Mouse (Mus musculus): Measurements from ENCODE around the gene Hemk1. TPM values are rescaled to one million over a fixed set of nuclear protein-coding genes. Genes with fewer than 3 reads are reported as not detected.

Hemk1 gene
- polyA plus RNA-seq, 1 experiment, result 15.3 TPM

GRCm38 (mm10) chr9:107346081-107346480 lies 7.9 kb upstream of the Hemk1 start:
- no peak overlapping the region for H3K4me3 ChIP-seq (ENCODE audit: insufficient read depth, low read length)

GRCm38 (mm10) chr9:107344027-107344426 lies 5.9 kb upstream of the Hemk1 start:
- no peak for TF ChIP-seq POLR2A (IDR thresholded peaks at IDR 0.05; ENCODE audit: borderline replicate concordance, low read depth, low read length)
- no peak for TF ChIP-seq CTCF (IDR thresholded peaks at IDR 0.05; ENCODE audit: low read depth, low read length)
- Histone ChIP-seq H3K4me1 (ENCODE audit: control insufficient read depth, insufficient read depth, low read length) (0 out of 2 replicates have a peak, but pooled peaks cover 3% of the 10 kb centered on the region), H3K4me3 (ENCODE audit: insufficient read depth, low read length) (no peak overlapping the region), H3K27ac (ENCODE audit: insufficient read depth, low read depth, low read length) (no peak overlapping the region)

More at GRCm38 (mm10) chr9:107346081-107346480, 7.9 kb upstream of the Hemk1 start:
- Histone ChIP-seq H3K27ac (ENCODE audit: insufficient read depth, low read depth, low read length) (no peak overlapping the region), H3K4me1 (ENCODE audit: control insufficient read depth, insufficient read depth, low read length) (0 out of 2 replicates have a peak, but pooled peaks cover under 1% of the 10 kb centered on the region)
- TF ChIP-seq CTCF (IDR thresholded peaks at IDR 0.05; ENCODE audit: low read depth, low read length) (no peak), POLR2A (IDR thresholded peaks at IDR 0.05; ENCODE audit: borderline replicate concordance, low read depth, low read length) (no peak)

GRCm38 (mm10) chr9:107343146-107343943 lies 5.2 kb upstream of the Hemk1 start:
- Histone ChIP-seq H3K27ac (ENCODE audit: insufficient read depth, low read depth, low read length) (no peak overlapping the region), H3K4me1 (ENCODE audit: control insufficient read depth, insufficient read depth, low read length) (0 out of 2 replicates have a peak, but pooled peaks cover 7% of the 10 kb centered on the region), H3K4me3 (ENCODE audit: insufficient read depth, low read length) (no peak overlapping the region)
- TF ChIP-seq CTCF (IDR thresholded peaks at IDR 0.05; ENCODE audit: low read depth, low read length) (no peak), POLR2A (IDR thresholded peaks at IDR 0.05; ENCODE audit: borderline replicate concordance, low read depth, low read length) (no peak)

DNA sequence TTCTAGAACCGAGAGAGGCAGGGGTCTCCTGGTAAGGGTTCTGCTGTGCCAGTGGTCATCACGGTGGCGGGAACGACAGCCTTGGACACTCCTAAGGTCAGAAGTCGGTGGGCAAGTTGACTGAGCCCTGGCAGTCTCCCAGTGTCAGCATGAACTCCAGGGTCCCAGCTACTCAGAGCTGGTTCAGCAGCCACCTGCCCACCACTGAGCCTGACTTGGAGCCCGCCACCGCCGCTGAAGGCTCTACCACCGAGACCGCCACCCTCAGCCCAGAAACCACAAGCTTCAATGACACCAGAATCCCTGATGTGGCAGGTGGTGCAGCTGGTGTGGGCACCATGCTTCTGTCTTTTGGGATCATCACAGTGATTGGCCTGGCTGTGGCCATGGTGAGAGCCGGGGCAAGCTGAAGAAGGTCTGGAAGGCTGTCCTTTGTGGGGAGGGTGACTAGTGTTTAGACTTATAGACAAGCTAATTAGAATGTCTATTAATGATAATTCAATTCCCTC lies 4.1 kb upstream of the Hemk1 start:
- Histone ChIP-seq H3K27ac (ENCODE audit: insufficient read depth, low read depth, low read length) (no peak overlapping the region), H3K4me1 (ENCODE audit: control insufficient read depth, insufficient read depth, low read length) (0 out of 2 replicates have a peak, but pooled peaks cover 7% of the 10 kb centered on the region), H3K4me3 (ENCODE audit: insufficient read depth, low read length) (no peak overlapping the region)
- TF ChIP-seq CTCF (IDR thresholded peaks at IDR 0.05; ENCODE audit: low read depth, low read length), result no peak
- TF ChIP-seq POLR2A (IDR thresholded peaks at IDR 0.05; ENCODE audit: borderline replicate concordance, low read depth, low read length), result no peak

DNA sequence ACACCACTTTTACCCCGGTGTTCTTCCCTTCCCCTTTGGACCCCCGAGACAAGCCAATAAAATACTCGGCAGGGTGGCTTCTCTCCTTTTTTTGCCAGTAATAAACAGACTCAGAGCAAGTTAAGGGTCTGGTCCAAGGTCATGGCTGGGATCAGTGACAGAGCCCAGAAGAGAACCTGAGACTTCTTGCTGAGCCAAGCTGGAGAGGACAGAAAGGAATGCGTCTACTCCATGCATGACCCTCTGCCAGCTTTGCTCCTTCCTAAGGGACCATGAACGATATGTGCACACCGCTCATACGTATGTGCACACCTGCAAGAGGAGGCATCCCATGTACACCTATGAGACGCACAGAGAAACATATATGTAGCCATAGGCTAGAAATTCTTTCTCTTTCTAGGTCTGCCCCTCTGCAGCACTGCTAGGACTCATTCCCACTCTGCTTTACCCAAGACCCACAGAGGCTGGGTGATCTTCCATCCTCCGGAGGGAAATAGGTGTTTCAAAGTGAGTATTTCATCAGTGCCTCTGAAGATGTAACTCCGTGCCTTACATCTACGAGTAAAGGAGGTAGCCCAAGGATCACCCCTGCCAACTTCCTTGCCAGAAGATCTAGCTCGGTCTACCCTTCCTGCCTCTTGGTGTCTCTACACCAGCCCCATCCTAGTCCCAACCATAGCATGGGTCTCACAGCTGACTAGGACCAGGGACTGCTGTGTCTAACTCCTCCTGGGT lies 2.9 kb upstream of the Hemk1 start:
- Histone ChIP-seq H3K4me3 (ENCODE audit: insufficient read depth, low read length) (peak overlapping the region; percentile 66), H3K4me1 (ENCODE audit: control insufficient read depth, insufficient read depth, low read length) (0 out of 2 replicates have a peak, but pooled peaks cover 7% of the 10 kb centered on the region), H3K27ac (ENCODE audit: insufficient read depth, low read depth, low read length) (no peak overlapping the region)
- TF ChIP-seq CTCF (IDR thresholded peaks at IDR 0.05; ENCODE audit: low read depth, low read length) (no peak), POLR2A (IDR thresholded peaks at IDR 0.05; ENCODE audit: borderline replicate concordance, low read depth, low read length) (no peak)

GRCm38 (mm10) chr9:107340267-107340859 lies 2.2 kb upstream of the Hemk1 start, which contains the start of gene 6430571L13Rik:
Gene 6430571L13Rik (plus strand): TSS chr9:107340602.
- H3K4me3 ChIP-seq (ENCODE audit: insufficient read depth, low read length), result peak within 1 kb of the TSS; percentile 66
- TF ChIP-seq POLR2A (IDR thresholded peaks at IDR 0.05; ENCODE audit: borderline replicate concordance, low read depth, low read length), result no peak
- TF ChIP-seq CTCF (IDR thresholded peaks at IDR 0.05; ENCODE audit: low read depth, low read length), result no peak
- no peak within 1 kb of the TSS for H3K27ac ChIP-seq (ENCODE audit: insufficient read depth, low read depth, low read length)
- 0 out of 2 replicates have a peak, but pooled peaks cover 7% of the 10 kb centered on the region for H3K4me1 ChIP-seq (ENCODE audit: control insufficient read depth, insufficient read depth, low read length)

DNA sequence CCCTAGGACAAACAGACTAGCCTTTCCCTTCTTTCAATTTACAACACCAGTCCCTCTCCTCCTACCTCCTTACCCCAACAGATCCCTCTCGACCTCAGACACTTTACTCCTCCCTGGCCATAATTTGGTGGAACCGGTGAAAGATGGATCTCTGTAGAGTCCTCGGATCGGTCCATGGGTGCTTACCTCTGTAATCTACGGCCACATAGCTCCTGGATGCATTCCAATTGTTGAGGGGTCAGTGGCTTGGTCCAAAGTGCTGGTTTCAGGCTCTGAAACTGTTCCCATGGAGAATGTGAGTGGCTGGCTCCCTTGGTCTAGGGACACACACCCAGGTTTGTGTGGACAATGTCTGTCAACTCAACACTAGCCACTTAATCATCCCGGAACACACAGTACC lies 1.8 kb downstream of the Hemk1 start:
- Histone ChIP-seq H3K27ac (ENCODE audit: insufficient read depth, low read depth, low read length) (no peak overlapping the region), H3K4me1 (ENCODE audit: control insufficient read depth, insufficient read depth, low read length) (0 out of 2 replicates have a peak, but pooled peaks cover 7% of the 10 kb centered on the region), H3K4me3 (ENCODE audit: insufficient read depth, low read length) (no peak overlapping the region)
- TF ChIP-seq CTCF (IDR thresholded peaks at IDR 0.05; ENCODE audit: low read depth, low read length) (no peak), POLR2A (IDR thresholded peaks at IDR 0.05; ENCODE audit: borderline replicate concordance, low read depth, low read length) (no peak)

DNA sequence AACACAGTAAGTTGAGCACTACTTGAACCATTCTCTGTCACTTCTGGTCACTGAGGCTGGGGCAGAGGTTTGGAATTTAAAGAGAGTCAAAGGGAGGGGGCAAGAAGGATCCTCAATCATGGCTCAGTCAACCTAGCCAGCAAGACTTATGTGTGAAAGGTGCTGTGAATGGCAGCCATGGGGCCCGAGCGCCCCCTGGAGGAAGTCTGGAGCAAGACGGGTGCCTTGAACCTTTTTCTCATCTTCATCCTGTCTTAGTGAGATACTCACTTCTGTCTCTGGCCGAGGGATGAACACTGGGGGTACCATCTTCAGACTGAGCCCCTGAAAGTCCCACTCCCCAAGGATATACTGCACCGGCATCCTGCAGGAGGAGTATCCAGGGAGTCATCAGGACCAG lies 2.2 kb downstream of the Hemk1 start:
- TF ChIP-seq CTCF (IDR thresholded peaks at IDR 0.05; ENCODE audit: low read depth, low read length), result peak; percentile 51; the same call in 1 of the 2 replicates
- no peak for TF ChIP-seq POLR2A (IDR thresholded peaks at IDR 0.05; ENCODE audit: borderline replicate concordance, low read depth, low read length)
- Histone ChIP-seq H3K4me3 (ENCODE audit: insufficient read depth, low read length) (no peak overlapping the region), H3K27ac (ENCODE audit: insufficient read depth, low read depth, low read length) (no peak overlapping the region), H3K4me1 (ENCODE audit: control insufficient read depth, insufficient read depth, low read length) (0 out of 2 replicates have a peak, but pooled peaks cover 5% of the 10 kb centered on the region)

DNA sequence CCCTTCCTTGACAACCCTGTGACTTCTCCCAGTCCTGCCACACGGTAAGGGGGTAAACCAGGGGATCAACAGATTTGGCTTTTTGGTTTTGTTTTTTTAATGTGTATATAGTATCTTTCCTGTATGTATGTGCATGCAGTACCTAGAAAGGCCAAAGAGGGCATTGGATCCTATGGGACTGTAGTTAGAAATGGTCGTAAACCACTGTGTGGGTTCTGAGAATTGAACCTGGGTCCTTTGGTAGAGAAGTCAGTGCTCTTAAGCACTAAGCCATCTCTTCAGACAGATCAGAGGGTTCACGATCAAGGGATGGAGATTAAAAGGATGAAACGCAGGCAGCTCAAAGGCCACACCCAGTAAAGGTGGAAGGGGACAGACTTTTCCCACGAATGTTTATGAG lies 3.1 kb downstream of the Hemk1 start:
- Histone ChIP-seq H3K27ac (ENCODE audit: insufficient read depth, low read depth, low read length) (no peak overlapping the region), H3K4me1 (ENCODE audit: control insufficient read depth, insufficient read depth, low read length) (0 out of 2 replicates have a peak, but pooled peaks cover 4% of the 10 kb centered on the region), H3K4me3 (ENCODE audit: insufficient read depth, low read length) (no peak overlapping the region)
- TF ChIP-seq POLR2A (IDR thresholded peaks at IDR 0.05; ENCODE audit: borderline replicate concordance, low read depth, low read length), result no peak
- no peak for TF ChIP-seq CTCF (IDR thresholded peaks at IDR 0.05; ENCODE audit: low read depth, low read length)
